Comparison of ENCODE assay signal across 21 mouse cellular contexts in the genomic region with DNA sequence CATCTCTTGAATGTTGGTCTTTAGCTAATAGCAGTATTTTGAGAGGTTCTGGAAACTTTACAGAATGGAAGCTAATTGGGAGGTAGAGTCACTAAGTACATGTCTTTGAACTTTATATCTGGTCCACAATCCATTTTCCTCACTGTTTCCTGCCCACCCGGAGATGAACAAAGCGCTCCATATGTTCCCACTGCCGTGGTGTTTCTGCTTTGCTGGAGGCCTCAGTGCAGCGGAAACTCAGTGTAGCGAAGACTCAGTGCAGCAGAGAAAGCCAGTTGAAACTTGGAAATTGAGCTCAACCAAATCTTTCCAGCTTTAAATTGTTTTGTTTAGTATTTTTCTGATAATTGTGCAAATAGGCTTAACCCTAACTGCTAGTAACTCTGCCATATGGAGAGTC. TPM values are rescaled to one million over a fixed set of nuclear protein-coding genes. Genes with fewer than 3 reads are reported as not detected.
DNase-seq lines count a peak whose midpoint lies in the region; ATAC-seq and TF ChIP-seq lines count a peak whose summit lies in the region.
"Had no signal": no experiment of that assay in that cellular context is flagged by ENCODE, and none has a peak within 500 bp of the region (broad histone marks: within the 10 kb centered on the region; RNA-seq: fewer than 3 reads in every experiment).

No protein-coding gene starts in this region.

- H3K4me2 ChIP-seq in heart, postnatal 0 days (ENCODE audit: low read depth, low read length): no peak overlapping the region
- H3K4me2 ChIP-seq in midbrain, embryonic 14.5 days (ENCODE audit: low read length): no peak overlapping the region
- no peak overlapping the region for H3K4me2 ChIP-seq in hindbrain, embryonic 15.5 days
- H3K4me2 ChIP-seq: liver, embryonic 11.5 days had no signal

- peak; percentile 47 to 53 for DNase-seq in cerebellum, postnatal 25 days
- DNase-seq in cerebellum, adult 18-20 months: no peak
- DNase-seq in heart, postnatal 0 days (ENCODE audit: low spot score): no peak
- no peak for DNase-seq in heart, postnatal 36 days
- no peak for DNase-seq in midbrain, embryonic 10.5 days (ENCODE audit: low spot score)
- DNase-seq in midbrain, embryonic 14.5 days: no peak
- DNase-seq in MN1 (ENCODE audit: low spot score): no peak
- DNase-seq: adrenal gland, postnatal 10 days; cerebellum, adult 11-12 months; heart, postnatal 10 days; kidney, adult 8-10 months; kidney, postnatal 14 days; lung, adult 2 months; lung, postnatal 4 days; right cerebral cortex, postnatal 14 days; thymus, postnatal 4 days had no signal

- H3K36me3 ChIP-seq in heart, postnatal 0 days (replicated peaks; ENCODE audit: control insufficient read depth, insufficient read depth, low read length): no peaks in the 10 kb centered on the region
- H3K36me3 ChIP-seq in midbrain, embryonic 10.5 days: no peaks in the 10 kb centered on the region
- no peaks in the 10 kb centered on the region for H3K36me3 ChIP-seq in midbrain, embryonic 14.5 days (ENCODE audit: control insufficient read depth, insufficient read depth, low read length)
- no peaks in the 10 kb centered on the region for H3K36me3 ChIP-seq in hindbrain, embryonic 15.5 days

- intact Hi-C loops in heart, postnatal 36 days (cut with DNase I): loop anchor here (2.0 kb wide), 1 partner anchor 23 kb away; no protein-coding TSS in a partner anchor

- WGBS in heart, postnatal 0 days: 74% methylated on average over 5 of the region's 5 CpGs
- 74% methylated on average over 5 of the region's 5 CpGs for WGBS in midbrain, embryonic 10.5 days
- 57% methylated on average over 5 of the region's 5 CpGs for WGBS in midbrain, embryonic 14.5 days
- WGBS in hindbrain, embryonic 15.5 days: 46% methylated on average over 5 of the region's 5 CpGs

- H3K27me3 ChIP-seq in heart, postnatal 0 days (ENCODE audit: control insufficient read depth, insufficient read depth, low read length): no peaks in the 10 kb centered on the region
- no peaks in the 10 kb centered on the region for H3K27me3 ChIP-seq in midbrain, embryonic 10.5 days (ENCODE audit: low read depth, poor library complexity, severe bottlenecking)
- no peaks in the 10 kb centered on the region for H3K27me3 ChIP-seq in midbrain, embryonic 14.5 days (ENCODE audit: control insufficient read depth, insufficient read depth, low read length)
- H3K27me3 ChIP-seq in hindbrain, embryonic 15.5 days: no peaks in the 10 kb centered on the region

- no peaks in the 10 kb centered on the region for H3K9me3 ChIP-seq in heart, postnatal 0 days (replicated peaks; ENCODE audit: control insufficient read depth, low read length)
- no peaks in the 10 kb centered on the region for H3K9me3 ChIP-seq in midbrain, embryonic 10.5 days (replicated peaks)
- H3K9me3 ChIP-seq in midbrain, embryonic 14.5 days (ENCODE audit: control insufficient read depth, low read length): no peaks in the 10 kb centered on the region
- no peaks in the 10 kb centered on the region for H3K9me3 ChIP-seq in hindbrain, embryonic 15.5 days

- no peak overlapping the region for H3K9ac ChIP-seq in heart, postnatal 0 days (replicated peaks; ENCODE audit: low read depth, low read length)
- no peak overlapping the region for H3K9ac ChIP-seq in midbrain, embryonic 14.5 days (replicated peaks; ENCODE audit: low read length)
- no peak overlapping the region for H3K9ac ChIP-seq in hindbrain, embryonic 15.5 days

- TF ChIP-seq CTCF in heart, postnatal 0 days (IDR thresholded peaks at IDR 0.05; ENCODE audit: low read depth): no peak

- TF ChIP-seq EP300 in heart, postnatal 0 days (IDR thresholded peaks at IDR 0.05; ENCODE audit: low read depth): no peak

- H3K4me3 ChIP-seq in heart, postnatal 0 days (ENCODE audit: low read depth, low read length): no peak overlapping the region
- H3K4me3 ChIP-seq in midbrain, embryonic 10.5 days: no peak overlapping the region
- no peak overlapping the region for H3K4me3 ChIP-seq in midbrain, embryonic 14.5 days (replicated peaks; ENCODE audit: low read depth, low read length)
- H3K4me3 ChIP-seq in hindbrain, embryonic 15.5 days: no peak overlapping the region

- peak overlapping the region; percentile 15; the same call in 1 of the 2 replicates for H3K27ac ChIP-seq in heart, postnatal 0 days (ENCODE audit: low read depth)
- peak overlapping the region; percentile 88 for H3K27ac ChIP-seq in midbrain, embryonic 10.5 days (replicated peaks)
- no peak overlapping the region for H3K27ac ChIP-seq in midbrain, embryonic 14.5 days (replicated peaks; ENCODE audit: low read depth, low read length)
- peak overlapping the region; percentile 61 for H3K27ac ChIP-seq in hindbrain, embryonic 15.5 days (replicated peaks)

- peaks cover 54% of the 10 kb centered on the region for H3K4me1 ChIP-seq in heart, postnatal 0 days (ENCODE audit: control insufficient read depth, insufficient read depth)
- peaks cover 71% of the 10 kb centered on the region for H3K4me1 ChIP-seq in midbrain, embryonic 10.5 days
- peaks cover 23% of the 10 kb centered on the region for H3K4me1 ChIP-seq in midbrain, embryonic 14.5 days (ENCODE audit: control insufficient read depth, insufficient read depth, low read length)
- peaks cover 52% of the 10 kb centered on the region for H3K4me1 ChIP-seq in hindbrain, embryonic 15.5 days (replicated peaks)

- ATAC-seq in heart, postnatal 0 days (ENCODE audit: insufficient read depth, low read depth): no peak
- ATAC-seq in midbrain, embryonic 14.5 days (ENCODE audit: low FRiP score, low TSS enrichment): no peak
- ATAC-seq in hindbrain, embryonic 15.5 days (ENCODE audit: low FRiP score, low read depth): no peak
- ATAC-seq: activated CD4-positive, CD25-positive, alpha-beta regulatory T cell, adult 4 months; CD4-positive, CD25-positive, alpha-beta regulatory T cell, adult 4 months; inflammation-experienced regulatory T-cells, adult 6 months had no signal

RNA-seq across cellular contexts. Expression of a gene that starts 26.4 kb away (rescaled TPM):
- total RNA-seq in heart, postnatal 0 days (2014; rRNA removed; ENCODE audit: low replicate concordance): 15.2 and 17.8 TPM in 2 replicates
- polyA plus RNA-seq in heart, postnatal 0 days (2015; fragmentation: Nextera tagmentation; extraction: Ambion mirVana): 3.5 and 3.9 TPM in 2 replicates
- 10 to 100 TPM; 17.8 to 18.6 TPM for total RNA-seq in heart, postnatal 36 days (2021)
- polyA plus RNA-seq in midbrain, embryonic 10.5 days (2016; fragmentation: Nextera tagmentation; extraction: Ambion mirVana): 4.8 and 5.0 TPM in 2 replicates
- polyA plus RNA-seq in midbrain, embryonic 14.5 days (2014; fragmentation: Nextera tagmentation; extraction: Ambion mirVana): 9.9 and 10.7 TPM in 2 replicates
- 8.1 and 8.3 TPM in 2 replicates for polyA plus RNA-seq in hindbrain, embryonic 15.5 days (2015; fragmentation: Nextera tagmentation; extraction: Ambion mirVana)

Comparison
In these comparisons a context has a peak if more than half of its experiments do, and no peak if none do; other contexts are left out.
1. DNase-seq: peak in cerebellum, postnatal 25 days (2 of 2); none in cerebellum, adult 18-20 months (0 of 2), heart, postnatal 0 days (single experiment), heart, postnatal 36 days (0 of 2), midbrain, embryonic 10.5 days (single experiment), midbrain, embryonic 14.5 days (single experiment) and MN1 (single experiment).